Mouse (Mus musculus): ENCODE results near the gene Zfp462.

DNA sequence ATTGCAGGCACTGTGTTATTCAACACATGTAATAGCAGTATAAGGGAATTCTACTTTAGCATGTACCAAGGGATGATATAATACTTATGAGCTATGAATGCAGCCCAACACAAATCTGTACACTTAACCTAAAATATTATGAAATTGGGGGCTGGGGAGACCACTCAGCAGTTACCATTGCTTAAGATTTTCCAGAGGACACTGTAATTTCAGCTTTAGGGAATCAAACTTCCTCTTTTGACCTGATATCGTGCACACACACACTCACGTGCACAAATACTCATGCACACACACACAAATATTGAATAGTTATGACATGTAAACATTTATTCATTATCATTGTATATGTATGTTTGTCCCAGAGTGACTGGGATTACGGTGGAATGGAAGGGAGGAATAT, 179.3 kb downstream of the Zfp462 start:
- TF ChIP-seq POLR2A (IDR thresholded peaks at IDR 0.05; ENCODE audit: extremely low read depth, insufficient read depth, low read length) (no peak), CTCF (IDR thresholded peaks at IDR 0.05; ENCODE audit: extremely low read depth, insufficient read depth, low read length) (no peak)
